Mouse (Mus musculus) thymus, adult 2 months (tissue): ENCODE data around the gene Ap2a2.

ENCODE experiments used
- CTCF ChIP-seq: fragments of 200-500 bp; IDR thresholded peaks from 2 replicates; pipeline ENCODE4 v1.5.1; 2012; ENCODE audit warnings: mild to moderate bottlenecking, control low read depth, low read length, moderate library complexity, borderline replicate concordance; ENCODE audit not compliant: control insufficient read depth, poor library complexity, insufficient read depth; ENCODE audit errors: extremely low read depth
- POLR2A ChIP-seq: fragments of 200-500 bp; IDR thresholded peaks from 2 replicates; pipeline ENCODE4 v1.6.1; 2012; ENCODE audit warnings: mild to moderate bottlenecking, low read length, control low read depth, moderate library complexity; ENCODE audit not compliant: control insufficient read depth, poor library complexity, insufficient read depth; ENCODE audit errors: extremely low read depth

- TF ChIP-seq POLR2A: no peak
- TF ChIP-seq CTCF: no peak
Observed at GRCm38 (mm10) chr7:141518296-141518695, 43.7 kb upstream of the Ap2a2 start.
